Mouse (Mus musculus) gastrocnemius, adult 8-10 months (tissue): ENCODE results near the gene Pwwp2a. TPM values are rescaled to one million over a fixed set of nuclear protein-coding genes. Genes with fewer than 3 reads are reported as not detected.

Source experiments
- DNase-seq, 2 experiments: peaks; one replicate each; pipeline ENCODE4 v3.0.0; 2022; ENCODE audit warnings: low spot score in 2 of 2
- total RNA-seq, 4 experiments: library from RNA; stranded (reverse); gene quantifications; 2 replicates each; pipeline ENCODE4 v1.2.4; 2022

The Pwwp2a gene
- 10 to 100 TPM; 10.9 to 13.8 (median 12.4) TPM for total RNA-seq

GRCm38 (mm10) chr11:43681472-43682414 lies at the start of gene Pwwp2a:
Pwwp2a (plus strand) TSS chr11:43681998.
- peak; percentile 97 for DNase-seq

DNA sequence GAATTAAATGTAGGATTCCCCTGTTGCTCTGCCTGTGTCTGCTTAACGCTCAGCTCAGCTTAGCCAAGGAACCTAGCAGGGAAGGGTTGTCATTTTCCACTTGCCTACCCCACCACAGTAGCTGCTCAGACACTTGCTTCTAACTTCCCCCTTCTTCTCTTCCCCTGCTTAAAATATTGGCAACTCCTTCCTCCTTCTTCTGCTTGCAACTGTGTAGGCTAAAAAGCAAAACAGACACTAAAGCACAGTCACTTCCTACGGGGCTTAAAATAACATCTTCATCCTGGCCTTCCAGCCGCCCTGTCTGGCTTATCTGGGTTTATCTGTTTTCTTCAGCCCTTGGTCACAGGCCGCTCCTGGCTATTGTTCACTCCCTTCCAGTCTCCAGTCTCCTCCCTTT lies 49.2 kb upstream of the Pwwp2a start:
- no peak for DNase-seq

- DNase-seq: no peak
These were observed 48.6 kb upstream of the Pwwp2a start for GRCm38 (mm10) chr11:43633165-43633564.

- DNase-seq: peak in 1 of 2 experiments; percentile 30
These were observed 48.0 kb upstream of the Pwwp2a start for GRCm38 (mm10) chr11:43633658-43634401.

DNA sequence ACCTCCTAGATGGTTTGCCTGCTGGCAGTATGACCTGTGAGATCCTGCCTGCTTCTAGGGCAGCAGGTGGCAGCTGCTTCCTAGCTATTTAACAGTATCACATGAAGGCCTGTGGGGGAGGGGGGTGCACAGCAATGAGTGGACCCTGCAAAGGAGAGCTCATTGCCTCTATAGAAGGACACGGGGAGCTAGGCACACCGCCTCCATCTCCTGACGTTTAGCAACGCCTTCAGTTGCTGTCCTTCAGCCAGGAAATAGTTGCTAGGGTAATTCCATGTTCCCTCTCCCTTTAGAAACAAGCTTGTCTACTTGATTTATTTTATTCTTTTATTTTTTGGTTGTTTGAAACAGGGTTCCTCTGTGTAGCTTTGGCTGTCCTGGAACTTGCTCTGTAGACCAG lies 45.0 kb upstream of the Pwwp2a start:
- no peak for DNase-seq

DNA sequence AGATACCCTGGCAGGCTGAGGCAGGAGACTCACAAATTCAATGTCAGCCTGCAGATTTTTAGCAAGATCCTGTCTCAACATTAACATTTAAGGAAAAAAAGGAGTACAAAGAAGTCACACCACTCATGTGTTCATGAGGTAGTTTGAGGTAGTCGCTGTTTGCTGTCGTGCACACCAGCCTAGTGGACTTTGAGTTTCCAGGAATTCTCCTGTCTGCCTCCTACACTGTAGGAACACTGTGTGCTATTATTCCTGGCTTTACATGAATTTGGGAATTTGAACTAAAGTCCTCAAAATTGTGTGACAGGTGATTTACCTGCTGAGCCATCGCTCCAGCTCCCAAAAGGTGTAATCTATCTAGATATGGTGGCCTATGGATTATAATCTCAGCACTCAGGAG lies 43.3 kb upstream of the Pwwp2a start:
- DNase-seq: no peak

GRCm38 (mm10) chr11:43643180-43643591 lies 38.6 kb upstream of the Pwwp2a start:
- peak in 1 of 2 experiments; percentile 24 for DNase-seq

GRCm38 (mm10) chr11:43645286-43645685 lies 36.5 kb upstream of the Pwwp2a start:
- no peak for DNase-seq

GRCm38 (mm10) chr11:43653051-43653475 lies 28.7 kb upstream of the Pwwp2a start:
- no peak for DNase-seq

GRCm38 (mm10) chr11:43656464-43656863 lies 25.3 kb upstream of the Pwwp2a start:
- DNase-seq: no peak

- DNase-seq: no peak
These were observed 23.8 kb upstream of the Pwwp2a start for GRCm38 (mm10) chr11:43658010-43658409.

GRCm38 (mm10) chr11:43667038-43667745 lies 14.6 kb upstream of the Pwwp2a start:
- DNase-seq: no peak

- DNase-seq: peak; percentile 9 to 12
These were observed 818 bp downstream of the Pwwp2a start for GRCm38 (mm10) chr11:43682415-43683217.

DNA sequence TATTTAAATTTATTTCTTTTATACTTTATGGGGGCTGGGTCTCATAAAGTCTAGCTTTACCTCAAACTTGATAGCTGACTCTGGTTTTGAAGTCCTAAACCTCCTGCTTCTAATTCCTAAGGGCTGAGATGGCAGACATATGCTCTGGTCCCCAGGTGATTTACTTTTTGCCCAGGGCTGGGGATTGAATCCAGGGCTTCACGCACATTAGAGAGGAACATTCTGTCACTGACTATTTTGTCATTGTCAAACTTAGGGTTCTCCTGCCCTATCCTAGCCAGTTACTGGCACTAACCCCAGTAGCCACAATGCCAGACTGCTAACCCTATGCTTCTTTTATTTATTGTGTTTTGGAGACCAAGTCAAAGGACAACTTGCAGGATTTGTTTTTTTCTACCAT lies 7.1 kb downstream of the Pwwp2a start:
- DNase-seq: no peak

- DNase-seq: no peak
These were observed 14.8 kb downstream of the Pwwp2a start for GRCm38 (mm10) chr11:43696623-43697022.

DNA sequence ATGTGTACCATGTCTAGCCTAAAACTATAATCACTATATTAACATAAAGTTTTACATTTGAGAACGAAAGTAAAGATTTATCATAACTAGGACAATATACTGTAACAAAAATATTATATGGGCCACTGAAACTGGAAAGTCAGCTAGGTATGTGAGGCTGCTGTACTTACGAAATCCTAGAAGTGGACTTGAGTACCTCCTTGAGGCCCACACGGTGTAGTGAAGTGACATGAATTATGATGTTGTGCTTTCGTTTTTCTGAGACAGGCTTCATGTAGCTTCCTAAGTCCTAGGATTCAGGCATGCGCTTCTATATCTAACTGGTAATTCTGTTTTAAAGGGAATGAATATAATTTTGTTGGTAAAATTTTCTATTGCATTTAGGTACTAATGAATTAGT lies 16.8 kb downstream of the Pwwp2a start:
- no peak for DNase-seq

- DNase-seq: no peak
These were observed 18.5 kb downstream of the Pwwp2a start for GRCm38 (mm10) chr11:43700291-43700690.

DNA sequence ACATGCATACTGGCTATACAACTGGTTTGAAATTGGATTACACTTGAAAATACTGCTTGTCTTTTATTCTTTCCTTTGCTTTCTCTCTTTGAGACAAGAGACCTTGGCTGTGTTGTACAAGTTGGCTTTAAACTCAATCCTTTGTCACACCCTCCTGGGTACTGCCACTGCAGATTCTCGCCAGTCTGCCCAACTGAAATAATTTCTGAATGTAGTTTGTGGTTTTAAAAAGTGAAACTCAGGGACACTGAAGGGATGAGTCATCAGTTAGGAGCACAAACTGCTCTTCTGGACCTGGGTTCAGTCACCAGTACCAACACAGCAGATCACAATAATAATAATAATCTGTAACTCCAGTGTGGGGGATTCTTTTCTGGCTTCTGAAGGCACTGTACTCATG lies 21.8 kb downstream of the Pwwp2a start:
- no peak for DNase-seq

- DNase-seq: no peak
These were observed 24.0 kb downstream of the Pwwp2a start for GRCm38 (mm10) chr11:43705751-43706150.

- DNase-seq: no peak
These were observed 26.6 kb downstream of the Pwwp2a start for GRCm38 (mm10) chr11:43708409-43708808.

DNA sequence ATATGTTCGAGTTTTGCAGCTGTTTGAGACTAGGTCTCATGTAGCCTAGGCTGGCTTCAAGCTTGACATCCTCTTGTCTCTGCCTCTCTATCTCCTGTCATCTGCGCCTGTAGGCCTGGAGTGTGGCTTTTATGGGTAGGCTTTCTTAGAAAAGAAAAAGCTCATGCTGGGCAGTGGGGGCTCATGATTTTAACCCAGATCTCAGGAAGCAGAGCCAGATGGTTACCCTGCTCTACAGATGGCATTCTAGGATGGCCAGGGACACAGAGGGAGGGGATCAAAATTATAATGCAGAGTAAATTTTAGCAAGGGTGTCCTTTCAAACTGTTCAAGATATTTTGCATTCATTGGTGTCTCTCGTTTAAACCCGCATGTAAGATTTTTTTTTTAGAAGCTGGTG lies 30.4 kb downstream of the Pwwp2a start:
- no peak for DNase-seq
